Mouse (Mus musculus) megakaryocyte, embryonic 14.5 days (primary cell): ENCODE measurements around the gene Unc5cl. TPM values are rescaled to one million over a fixed set of nuclear protein-coding genes. Genes with fewer than 3 reads are reported as not detected.

Source experiments
- H3K27me3 ChIP-seq: replicated peaks from 2 replicates; pipeline ENCODE3; 2012; ENCODE audit warnings: inconsistent platforms
- H3K36me3 ChIP-seq: replicated peaks from 2 replicates; pipeline ENCODE3; 2012; ENCODE audit warnings: low read length, inconsistent platforms, mixed read lengths
- H3K4me1 ChIP-seq: 2 replicates; pipeline ENCODE4 v1.6.1; 2012; ENCODE audit warnings: inconsistent platforms
- H3K4me3 ChIP-seq: replicated peaks from 2 replicates; pipeline ENCODE3; 2012; ENCODE audit warnings: moderate library complexity, mild to moderate bottlenecking, inconsistent platforms
- H3K9me3 ChIP-seq: 2 replicates; pipeline ENCODE4 v1.6.1; 2012; ENCODE audit warnings: inconsistent platforms
- FLI1 ChIP-seq: IDR thresholded peaks from 2 replicates; pipeline ENCODE4 v1.6.1; 2012; ENCODE audit warnings: low read length, inconsistent platforms, mixed read lengths
- GATA1 ChIP-seq: IDR thresholded peaks from 3 replicates; pipeline ENCODE4 v1.6.1; 2012; ENCODE audit warnings: mixed read lengths, low read length, inconsistent platforms, borderline replicate concordance
- polyA plus RNA-seq: library from polyadenylated mRNA; stranded (reverse); fragments of >175 nt; gene quantifications from 2 replicates; pipeline ENCODE4 v1.2.3, GENCODE M21; 2012; ENCODE audit warnings: low replicate concordance; ENCODE audit not compliant: insufficient read depth

Gene Unc5cl
- polyA plus RNA-seq, 1 experiment: not detected

- Histone ChIP-seq H3K36me3 (peaks cover 67% of the 10 kb centered on the region), H3K27me3 (no peaks in the 10 kb centered on the region), H3K4me1 (peaks cover 73% of the 10 kb centered on the region), H3K4me3 (peak overlapping the region; percentile 91), H3K9me3 (no peaks in the 10 kb centered on the region)
- TF ChIP-seq FLI1 (no peak), GATA1 (no peak)
Observed at GRCm38 (mm10) chr17:48417521-48417920, 37.2 kb upstream of the Unc5cl start.

- no peaks in the 10 kb centered on the region for H3K27me3 ChIP-seq
- TF ChIP-seq GATA1 (no peak), FLI1 (no peak)
- H3K9me3 ChIP-seq: no peaks in the 10 kb centered on the region
- H3K4me1 ChIP-seq: peaks cover 68% of the 10 kb centered on the region
- H3K4me3 ChIP-seq: peak overlapping the region; percentile 91
- peaks cover 62% of the 10 kb centered on the region for H3K36me3 ChIP-seq
Observed at GRCm38 (mm10) chr17:48418174-48418573, 36.5 kb upstream of the Unc5cl start.

GRCm38 (mm10) chr17:48418781-48419180 is 35.9 kb upstream of the Unc5cl start:
- peak overlapping the region; percentile 91 for H3K4me3 ChIP-seq
- no peaks in the 10 kb centered on the region for H3K27me3 ChIP-seq
- peaks cover 62% of the 10 kb centered on the region for H3K4me1 ChIP-seq
- H3K36me3 ChIP-seq: peaks cover 57% of the 10 kb centered on the region
- no peaks in the 10 kb centered on the region for H3K9me3 ChIP-seq
- no peak for TF ChIP-seq GATA1
- no peak for TF ChIP-seq FLI1

- Histone ChIP-seq H3K9me3 (no peaks in the 10 kb centered on the region), H3K36me3 (peaks cover 49% of the 10 kb centered on the region), H3K4me3 (no peak overlapping the region), H3K27me3 (no peaks in the 10 kb centered on the region), H3K4me1 (peaks cover 55% of the 10 kb centered on the region)
- TF ChIP-seq GATA1: no peak
- TF ChIP-seq FLI1: no peak
Observed at GRCm38 (mm10) chr17:48419571-48419970, 35.1 kb upstream of the Unc5cl start.

GRCm38 (mm10) chr17:48424237-48424636 is 30.5 kb upstream of the Unc5cl start:
- Histone ChIP-seq H3K4me1 (peaks cover 41% of the 10 kb centered on the region), H3K9me3 (no peaks in the 10 kb centered on the region), H3K4me3 (no peak overlapping the region), H3K27me3 (no peaks in the 10 kb centered on the region), H3K36me3 (peaks cover 14% of the 10 kb centered on the region)
- TF ChIP-seq GATA1 (no peak), FLI1 (no peak)

GRCm38 (mm10) chr17:48425823-48426612 is 28.7 kb upstream of the Unc5cl start:
- TF ChIP-seq GATA1 (no peak), FLI1 (no peak)
- Histone ChIP-seq H3K27me3 (no peaks in the 10 kb centered on the region), H3K4me1 (peaks cover 46% of the 10 kb centered on the region), H3K36me3 (peaks cover 11% of the 10 kb centered on the region), H3K4me3 (no peak overlapping the region), H3K9me3 (no peaks in the 10 kb centered on the region)

GRCm38 (mm10) chr17:48426991-48427750 is 27.5 kb upstream of the Unc5cl start:
- peaks cover 55% of the 10 kb centered on the region for H3K4me1 ChIP-seq
- no peak for TF ChIP-seq FLI1
- no peak for TF ChIP-seq GATA1
- no peaks in the 10 kb centered on the region for H3K36me3 ChIP-seq

GRCm38 (mm10) chr17:48427852-48428530 is 26.7 kb upstream of the Unc5cl start:
- TF ChIP-seq FLI1: no peak
- no peak for TF ChIP-seq GATA1
- H3K4me1 ChIP-seq: peaks cover 62% of the 10 kb centered on the region
- no peak overlapping the region for H3K4me3 ChIP-seq
- no peaks in the 10 kb centered on the region for H3K27me3 ChIP-seq
- H3K36me3 ChIP-seq: no peaks in the 10 kb centered on the region
- H3K9me3 ChIP-seq: no peaks in the 10 kb centered on the region

More at GRCm38 (mm10) chr17:48426991-48427750, 27.5 kb upstream of the Unc5cl start:
- Histone ChIP-seq H3K9me3 (no peaks in the 10 kb centered on the region), H3K27me3 (no peaks in the 10 kb centered on the region), H3K4me3 (no peak overlapping the region)

GRCm38 (mm10) chr17:48430394-48430793 is 24.3 kb upstream of the Unc5cl start:
- H3K36me3 ChIP-seq: no peaks in the 10 kb centered on the region
- peaks cover 2% of the 10 kb centered on the region for H3K27me3 ChIP-seq
- H3K9me3 ChIP-seq: no peaks in the 10 kb centered on the region
- peaks cover 62% of the 10 kb centered on the region for H3K4me1 ChIP-seq
- TF ChIP-seq GATA1 (no peak), FLI1 (no peak)
- H3K4me3 ChIP-seq: no peak overlapping the region
